Mouse (Mus musculus): ENCODE measurements around the gene Smim11.

The Smim11 gene

DNA sequence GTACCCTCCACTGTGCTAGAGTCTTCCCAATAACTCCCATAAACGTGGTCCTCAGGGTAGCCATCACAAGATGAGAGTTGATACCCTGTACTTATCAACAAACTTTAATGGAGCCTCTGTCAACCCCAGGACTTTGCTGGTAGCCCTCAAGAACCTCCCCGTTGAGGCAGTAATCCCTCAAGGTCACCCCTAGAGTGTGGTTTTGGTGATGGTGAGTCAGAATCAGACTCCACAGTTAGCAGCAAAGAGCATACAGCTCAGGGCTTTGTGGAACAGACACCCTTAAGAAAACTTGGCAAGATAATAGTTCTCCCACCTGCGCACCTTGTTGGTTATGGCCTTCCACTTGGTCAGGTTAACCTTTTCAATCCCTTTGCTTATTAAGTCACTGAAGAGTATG lies 19.3 kb downstream of the Smim11 start:
- DNase-seq = no peak

DNA sequence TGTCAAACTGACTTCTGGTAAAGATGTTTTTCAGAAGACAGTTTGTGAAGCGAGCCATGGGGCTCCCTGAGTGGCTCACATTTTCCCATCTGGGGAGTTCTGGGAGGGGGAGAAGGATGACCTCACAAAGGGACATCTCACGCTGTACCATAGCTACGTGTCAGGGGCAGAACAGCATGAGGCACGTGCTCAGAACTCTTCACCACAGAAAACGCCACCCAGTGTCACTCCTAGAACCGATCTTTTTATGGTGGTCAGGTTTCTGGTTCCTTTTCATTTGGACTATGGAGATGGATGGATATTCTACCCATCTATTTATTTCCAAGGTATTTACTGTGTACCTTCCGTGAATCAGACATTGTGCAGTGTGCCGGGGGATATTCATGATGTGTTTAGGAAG lies 20.3 kb downstream of the Smim11 start, which contains the start of gene Fam243:
TSS of gene Fam243 (minus strand) at position 101 of the 400 bp plus-strand sequence.
- no peak for DNase-seq

DNA sequence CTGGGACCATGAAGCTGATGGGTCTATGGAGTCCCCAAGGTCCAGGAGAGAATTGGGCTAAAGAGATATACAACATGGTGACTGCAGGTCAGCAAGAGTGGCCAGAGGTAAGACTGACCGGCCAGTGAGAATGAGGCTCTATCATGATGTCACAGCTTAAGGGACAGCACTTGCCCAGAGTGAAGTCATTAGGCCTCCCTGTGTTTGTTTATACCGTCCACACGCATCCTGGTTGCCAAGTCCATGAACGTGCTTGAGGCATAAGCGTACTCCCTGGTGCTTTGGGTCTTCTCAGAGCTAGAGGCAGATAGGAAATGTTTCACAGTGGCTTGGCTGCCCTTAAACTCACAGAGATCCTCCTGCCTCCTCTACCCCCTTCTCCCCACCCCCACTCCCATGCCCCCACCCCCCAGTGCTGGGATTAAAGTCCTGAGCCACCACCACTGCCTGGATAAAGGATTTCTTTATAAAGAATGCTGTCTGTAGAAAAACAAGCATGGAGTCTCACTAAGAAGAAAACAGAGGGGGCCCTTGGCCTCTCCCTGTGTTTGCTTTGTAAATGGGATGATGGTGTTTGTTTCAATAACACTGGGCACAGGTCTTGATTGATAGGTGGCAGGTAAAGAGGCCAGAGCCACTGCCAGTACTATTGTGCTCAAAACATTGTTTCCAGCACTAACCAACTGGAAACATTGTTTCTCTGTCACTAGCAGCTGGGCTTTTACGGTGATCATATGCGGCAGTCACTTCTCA lies 23.4 kb downstream of the Smim11 start:
- no peak for DNase-seq

DNA sequence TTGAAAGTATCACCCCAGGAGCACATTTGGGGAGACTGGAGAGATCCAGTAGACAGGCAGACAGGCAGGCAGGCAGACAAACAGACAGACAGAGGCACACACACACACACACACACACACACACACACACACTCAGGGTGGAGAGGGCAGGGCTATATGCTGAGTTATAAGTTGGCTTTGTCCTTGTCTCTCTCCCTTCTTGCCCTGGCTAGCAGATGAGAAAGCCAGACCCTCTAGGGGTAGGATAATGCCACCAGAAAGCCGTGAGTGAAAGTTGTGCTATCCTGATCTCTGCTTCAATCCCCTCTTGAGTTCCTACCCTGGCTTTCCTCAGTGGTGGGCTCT lies 23.9 kb downstream of the Smim11 start:
- DNase-seq = no peak

DNA sequence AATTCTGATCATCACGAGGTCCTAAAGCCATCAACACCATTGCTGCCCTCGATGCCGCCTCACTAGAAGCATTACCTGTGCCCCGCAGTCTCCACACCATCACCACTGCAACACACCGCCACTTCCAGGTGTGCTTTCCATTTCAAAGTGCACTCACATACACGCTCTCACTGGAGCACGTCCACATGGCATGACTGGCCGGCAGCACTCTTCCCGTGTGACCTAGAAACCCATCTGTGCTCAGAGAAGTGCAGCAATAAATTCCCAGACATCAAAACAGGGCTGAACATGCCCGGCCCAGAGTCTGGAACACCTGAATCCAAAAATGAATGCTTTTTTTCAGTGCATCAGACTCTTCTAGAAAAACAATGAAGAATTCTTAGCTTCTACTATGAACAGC lies 26.8 kb downstream of the Smim11 start:
- no peak for DNase-seq

DNA sequence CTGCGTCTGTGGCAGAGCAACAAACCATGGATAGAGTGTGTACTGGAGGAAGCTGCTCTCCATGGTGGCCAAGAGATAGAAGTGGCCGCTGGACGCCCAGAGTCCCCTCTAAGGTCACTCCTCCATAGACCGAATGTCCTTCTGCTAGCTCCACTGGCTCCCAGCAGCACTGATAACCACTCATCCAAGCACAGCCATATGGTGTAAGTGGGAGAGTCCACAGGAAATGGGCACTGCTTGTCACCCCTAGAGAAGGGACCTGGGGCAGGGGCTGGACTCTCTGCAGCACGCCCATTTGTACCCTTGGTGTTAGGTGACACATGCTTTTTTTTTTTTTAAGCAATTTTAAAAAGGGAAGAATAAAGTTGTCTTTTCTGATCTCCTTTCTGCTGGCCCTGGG lies 29.9 kb downstream of the Smim11 start:
- no peak for DNase-seq

DNA sequence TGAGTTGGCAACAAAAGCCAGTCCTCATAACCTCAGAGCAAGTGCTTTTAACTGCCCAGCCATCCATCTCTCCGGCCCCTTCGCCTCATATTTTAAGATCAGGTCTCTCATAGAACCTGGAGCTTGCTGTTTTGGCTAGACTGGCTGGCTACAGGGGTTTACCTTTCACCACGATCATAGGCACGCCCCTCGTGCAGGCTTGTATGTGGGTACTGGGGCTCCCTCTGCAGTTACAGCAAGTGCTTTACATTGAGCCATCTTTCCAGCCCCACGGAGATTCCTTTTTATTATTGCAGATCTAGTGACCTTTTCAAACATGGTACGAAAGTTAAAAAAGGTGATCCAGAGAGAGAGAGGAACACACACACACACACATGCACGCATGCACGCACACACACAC lies 33.5 kb downstream of the Smim11 start:
- DNase-seq = no peak

DNA sequence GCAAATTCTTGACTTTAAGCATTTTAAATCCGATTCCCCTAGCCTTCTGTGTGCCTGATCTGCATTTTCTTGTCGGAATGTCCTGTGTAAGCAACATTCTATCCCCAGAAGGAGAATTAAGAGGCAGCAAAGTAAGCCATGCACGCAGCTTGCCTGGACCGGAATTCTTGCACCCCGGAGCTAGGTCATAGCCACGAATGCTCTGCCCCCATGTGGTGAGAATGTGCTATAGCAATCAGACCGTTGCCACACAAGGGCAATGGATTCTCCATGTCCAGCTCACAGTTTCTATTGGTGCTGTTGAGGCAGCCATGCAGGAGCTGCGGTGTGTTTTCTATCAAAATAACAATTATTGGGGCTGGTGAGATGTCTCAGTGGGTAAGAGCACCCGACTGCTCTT lies 35.2 kb downstream of the Smim11 start:
- peak; percentile 67 for DNase-seq

DNA sequence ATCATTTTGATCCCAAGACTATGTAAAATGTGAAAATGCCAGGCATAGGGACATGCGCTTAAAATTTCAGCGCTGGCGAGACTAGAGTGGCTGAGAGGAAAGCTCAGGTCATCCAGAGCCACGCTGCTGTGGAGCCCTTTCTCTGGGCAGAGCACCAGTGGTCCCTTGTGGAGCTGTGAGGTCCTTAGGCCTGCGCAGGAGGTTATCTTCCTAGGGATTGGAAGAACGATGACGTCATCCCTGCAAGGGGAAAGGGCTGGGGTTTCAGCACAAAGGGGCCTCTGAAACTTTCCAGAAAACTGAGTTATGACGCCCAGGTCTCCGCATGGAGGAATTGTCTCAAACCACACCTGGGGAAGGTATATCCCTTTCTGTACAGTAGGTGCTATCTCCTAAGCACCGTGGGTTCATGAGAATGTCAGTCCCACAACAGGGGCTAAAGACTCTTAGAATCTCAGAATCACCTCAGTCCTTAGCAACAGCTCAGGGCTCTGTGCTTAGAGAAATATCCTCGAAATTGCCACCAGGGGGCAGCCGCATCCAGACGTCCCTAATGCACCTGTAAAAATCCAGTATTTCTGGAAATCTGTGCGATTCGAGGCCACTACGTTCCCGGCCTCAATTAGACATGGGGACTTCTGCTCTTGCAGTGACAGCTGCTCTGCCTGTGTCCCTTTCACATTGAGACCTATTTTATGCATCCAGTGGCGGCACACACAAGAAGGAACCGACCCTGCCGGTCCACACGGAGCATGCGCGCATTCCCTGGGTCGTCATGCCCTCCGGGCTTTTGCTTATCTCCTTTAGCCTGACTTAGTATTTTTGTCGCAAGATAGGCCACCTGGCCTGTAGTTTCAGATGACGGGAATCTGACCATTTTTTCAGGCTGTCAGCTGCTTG lies 39.8 kb downstream of the Smim11 start:
- peak; percentile 74 for DNase-seq

DNA sequence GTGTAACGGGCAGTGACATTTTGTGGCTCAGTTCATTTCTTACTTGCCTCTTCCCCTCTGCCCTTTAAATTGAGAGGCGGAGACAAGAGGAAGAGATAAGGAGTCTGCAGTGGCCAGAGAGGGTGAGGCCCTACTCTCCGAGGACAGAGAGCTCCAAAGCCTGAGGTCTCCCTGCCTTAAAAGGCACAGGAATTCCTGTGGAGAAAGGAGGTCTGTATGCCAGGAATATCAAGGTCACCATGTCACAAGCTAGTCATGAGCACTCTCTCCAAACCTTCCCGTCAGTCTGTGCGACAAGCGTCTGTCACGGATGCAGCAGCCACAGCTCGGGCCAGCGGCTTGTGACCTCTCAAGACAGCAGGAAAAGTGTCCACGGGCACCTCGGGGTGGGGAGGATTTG lies 44.1 kb downstream of the Smim11 start:
- DNase-seq = no peak

DNA sequence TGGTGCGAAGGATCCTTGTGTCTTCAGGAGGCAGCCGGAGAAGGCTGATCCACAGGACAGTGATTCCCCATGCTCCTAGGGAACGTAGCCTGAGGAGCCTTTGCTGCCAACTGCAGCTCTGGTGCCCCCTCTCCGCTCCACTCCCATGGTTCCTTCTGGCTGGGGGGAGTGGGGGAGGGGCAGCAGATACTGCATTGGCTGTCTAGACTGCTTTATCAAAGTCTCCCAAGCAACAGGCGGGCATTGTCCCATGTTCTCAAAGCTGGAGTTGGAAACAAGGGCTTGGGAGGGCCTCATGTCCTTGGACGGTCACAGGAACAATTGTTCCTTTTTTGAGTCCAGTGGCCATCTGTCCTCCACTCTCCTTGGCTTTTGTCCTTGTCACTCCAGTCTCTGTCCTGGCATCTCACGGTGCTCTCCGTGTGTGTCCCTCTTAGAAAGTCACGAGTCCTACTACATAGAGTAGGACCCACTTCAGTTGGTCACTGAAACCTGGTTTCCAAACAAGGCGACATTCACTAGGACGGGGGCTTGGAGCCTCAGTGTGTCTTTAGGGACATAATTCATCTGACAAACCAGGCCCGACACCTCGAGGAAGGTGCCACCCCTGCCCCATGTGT lies 45.3 kb downstream of the Smim11 start:
- no peak for DNase-seq

DNA sequence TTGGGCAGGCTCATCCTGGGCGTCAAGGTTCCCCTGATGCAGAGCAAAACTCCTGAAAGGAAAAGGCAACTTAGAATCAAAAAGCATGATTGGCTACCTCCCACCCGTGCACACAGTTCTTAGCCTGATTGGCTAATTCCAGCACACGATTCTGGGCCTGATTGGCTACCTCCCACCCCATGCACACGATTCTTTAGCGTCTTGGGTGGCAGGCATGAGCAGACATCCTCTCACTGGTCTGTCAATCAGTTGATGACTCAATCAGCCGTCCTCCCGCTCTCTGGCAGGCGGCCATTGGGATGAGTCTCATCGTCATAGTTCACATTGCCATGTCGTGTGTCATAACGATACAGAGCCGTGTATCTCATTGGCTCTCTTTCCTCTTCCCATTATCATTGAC lies 47.9 kb downstream of the Smim11 start:
- no peak for DNase-seq

DNA sequence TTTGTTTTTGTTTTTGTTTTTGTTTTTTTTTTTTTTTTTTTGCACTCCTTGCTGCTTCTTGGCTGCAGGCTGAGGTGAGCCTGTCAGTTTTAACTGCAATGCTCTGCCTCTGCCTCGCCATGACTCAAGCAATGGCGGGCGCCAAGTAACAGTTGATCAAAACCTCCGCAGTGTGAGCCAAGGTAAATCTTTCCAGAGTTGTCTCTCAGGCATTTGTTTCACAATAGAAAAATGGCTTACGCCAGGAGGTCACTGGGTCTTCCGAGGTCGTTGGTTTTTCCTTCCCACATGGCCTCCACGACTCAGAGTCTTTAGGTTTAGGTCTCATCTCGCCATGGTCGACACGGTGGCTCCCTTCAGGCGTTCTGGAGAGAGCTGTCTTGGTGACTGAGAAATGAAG lies 52.2 kb downstream of the Smim11 start:
- no peak for DNase-seq

DNA sequence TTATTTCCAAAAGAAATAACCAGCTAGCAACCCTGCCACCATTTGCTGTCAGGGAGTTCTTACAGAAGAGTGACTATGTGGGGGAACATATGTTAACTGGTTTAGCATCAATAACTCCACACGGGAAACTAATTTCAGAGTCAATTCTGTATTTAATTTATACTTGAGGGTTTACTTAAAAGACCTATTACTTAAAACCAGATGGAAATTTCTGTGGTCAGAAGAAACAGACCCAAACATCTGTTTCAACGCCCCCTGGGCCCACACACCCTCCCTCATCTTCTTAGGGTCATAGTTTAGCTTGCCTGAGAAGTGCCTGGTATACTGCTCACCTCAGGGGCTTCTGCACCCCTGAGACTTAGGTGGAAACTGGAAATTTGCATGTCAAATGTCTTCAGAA lies 52.8 kb downstream of the Smim11 start:
- no peak for DNase-seq

DNA sequence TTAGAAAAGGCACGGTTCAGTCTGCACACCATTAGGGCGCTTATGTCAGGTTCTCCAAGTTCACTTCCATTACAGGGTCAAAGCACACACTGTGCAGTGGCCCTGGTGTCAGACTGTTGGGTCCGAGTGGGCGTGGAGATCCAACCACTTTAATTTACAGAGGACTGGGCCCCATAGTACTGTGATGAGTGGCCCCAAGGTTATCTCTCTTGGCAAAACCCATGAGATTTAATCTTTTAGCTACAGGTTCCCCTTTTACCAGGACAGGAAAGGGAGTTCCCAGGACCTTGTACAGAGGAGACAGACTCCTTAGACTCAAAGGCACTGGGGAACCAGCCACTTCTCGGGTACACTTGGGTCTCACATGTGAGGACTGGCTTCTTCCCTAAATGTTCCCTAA lies 54.3 kb downstream of the Smim11 start:
- no peak for DNase-seq

DNA sequence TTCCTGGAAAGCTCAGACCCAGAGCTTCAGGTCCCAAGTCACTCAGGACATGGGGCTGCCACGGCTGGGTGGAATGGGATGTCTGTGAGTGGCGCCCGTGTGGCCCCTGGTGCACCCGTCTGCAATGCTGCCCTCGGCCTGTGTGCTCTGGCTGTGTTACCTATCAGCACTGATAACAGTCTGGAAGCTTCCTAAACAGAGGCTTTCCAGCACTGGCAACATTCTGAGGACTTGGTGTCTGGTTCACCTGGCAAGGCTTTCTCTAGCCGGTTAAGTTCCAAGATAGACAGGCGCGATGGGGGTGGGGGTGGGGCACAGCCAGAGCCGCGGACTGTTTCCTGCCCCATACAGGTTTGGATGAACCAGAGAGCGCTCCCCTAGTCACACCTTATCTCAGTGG lies 54.9 kb downstream of the Smim11 start:
- DNase-seq = no peak

DNA sequence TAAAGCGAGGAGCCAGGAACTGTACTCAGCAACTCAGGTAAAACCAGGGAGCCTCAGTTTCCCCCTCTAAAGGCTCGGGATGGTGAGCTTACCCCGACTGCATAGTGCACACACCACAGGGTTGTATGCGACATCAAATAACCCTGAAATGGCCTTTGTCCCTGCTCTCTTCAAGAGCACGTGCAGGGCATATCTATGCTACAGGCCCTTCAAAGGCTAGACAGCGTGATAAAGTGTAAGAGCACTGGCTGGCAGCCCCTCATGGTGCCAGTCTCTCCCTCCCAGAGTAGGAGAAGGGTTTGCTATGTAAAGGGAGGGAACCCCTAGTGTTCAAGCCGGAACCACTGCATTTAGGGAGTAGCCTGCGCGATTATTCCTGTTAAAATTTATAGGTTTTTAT lies 55.9 kb downstream of the Smim11 start:
- no peak for DNase-seq

DNA sequence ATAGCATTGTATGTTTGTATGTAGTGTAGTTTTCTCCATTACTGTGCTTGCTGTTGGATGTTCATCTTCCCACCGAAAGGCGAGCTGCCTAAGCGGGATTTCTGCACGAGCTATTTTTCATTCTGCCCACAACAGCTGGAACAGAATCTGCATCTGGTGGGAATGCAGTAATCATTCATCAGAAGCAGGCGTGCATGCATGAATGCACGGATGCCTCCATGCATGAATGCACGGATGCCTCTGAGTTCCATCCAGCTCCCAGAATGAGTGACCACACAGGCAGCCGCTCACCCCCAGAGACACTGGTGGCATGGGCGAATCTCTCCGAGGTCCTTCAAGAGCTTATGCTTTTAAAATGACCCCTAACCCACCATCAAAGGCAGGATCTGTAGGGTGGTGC lies 56.5 kb downstream of the Smim11 start:
- DNase-seq = no peak

DNA sequence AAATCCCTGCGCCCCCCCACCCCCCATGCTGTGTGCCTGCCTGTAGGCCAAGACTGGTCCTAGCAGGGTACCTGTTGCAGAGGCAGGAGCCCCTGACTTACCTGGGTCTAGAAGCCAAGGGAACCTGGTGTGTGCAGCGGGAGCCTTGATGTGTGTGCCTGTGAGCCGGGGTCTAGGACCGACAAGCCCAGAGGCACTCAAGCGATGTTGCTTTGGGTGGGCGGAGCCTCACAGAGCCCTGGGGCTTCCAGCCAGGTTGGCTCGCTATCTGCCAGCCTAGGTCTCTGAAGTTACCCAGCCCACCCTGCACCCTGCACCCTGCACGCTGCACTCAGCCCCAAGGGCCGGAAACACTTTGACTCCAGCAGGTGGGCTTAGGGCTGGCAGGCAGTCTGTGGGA lies 57.6 kb downstream of the Smim11 start:
- no peak for DNase-seq

DNA sequence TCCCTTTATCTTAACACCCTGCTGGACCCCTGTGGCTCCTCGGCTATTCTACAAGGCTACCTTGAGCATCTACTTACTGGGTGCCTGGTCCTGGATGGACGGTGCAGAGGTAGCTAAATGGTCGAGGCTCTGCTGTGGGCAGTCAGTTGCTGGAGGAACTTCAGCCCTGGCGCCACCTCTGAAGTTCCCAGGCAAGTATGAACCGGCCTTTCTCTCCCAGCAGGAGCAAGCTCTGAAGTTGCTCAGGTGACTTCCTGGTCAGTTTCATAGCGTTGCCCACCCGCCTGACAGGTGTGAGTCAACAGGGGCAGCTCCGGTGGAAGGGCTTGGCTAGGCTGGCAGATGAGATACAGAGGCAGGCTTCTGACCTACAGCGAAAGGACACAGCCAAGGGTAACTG lies 58.1 kb downstream of the Smim11 start, which contains the start of gene Kcne1:
TSS of gene Kcne1 (minus strand) at position 240 of the 400 bp plus-strand sequence.
- no peak for DNase-seq

DNA sequence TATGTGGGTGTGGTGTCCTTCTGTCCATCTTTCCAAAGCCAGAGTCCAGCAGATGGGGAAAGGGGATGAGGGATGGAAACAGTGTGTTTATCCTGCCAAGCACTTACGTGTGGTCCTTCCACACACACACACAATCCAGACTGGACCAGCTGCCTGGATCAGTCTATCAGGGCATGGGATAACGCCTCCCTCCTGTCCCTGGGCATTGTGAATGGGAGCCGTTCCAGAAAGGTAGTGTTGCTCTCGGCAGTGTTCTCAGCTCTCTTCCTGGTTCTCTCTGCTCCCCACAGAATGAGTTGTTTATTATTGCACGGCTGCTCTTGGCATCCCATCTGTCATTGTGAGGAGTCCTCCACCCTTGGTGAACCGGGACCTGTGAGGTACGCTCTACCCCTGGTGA lies 59.6 kb downstream of the Smim11 start:
- no peak for DNase-seq

All from right cerebral cortex, adult 18-20 months (tissue).